Mouse (Mus musculus) lung, adult 2 months (tissue): ENCODE measurements around the gene Pde6h.

Source experiments
- CTCF ChIP-seq: fragments of 200-500 bp; IDR thresholded peaks from 2 replicates; pipeline ENCODE4 v1.5.1; 2011; ENCODE audit warnings: mild to moderate bottlenecking, low read length, control low read depth; ENCODE audit not compliant: insufficient read depth
- POLR2A ChIP-seq: fragments of 200-500 bp; IDR thresholded peaks from 2 replicates; pipeline ENCODE4 v1.6.1; 2011; ENCODE audit warnings: low read depth, mild to moderate bottlenecking, control low read depth, low read length, borderline replicate concordance; ENCODE audit errors: extremely low read depth

GRCm38 (mm10) chr6:137002169-137002514 lies 78.5 kb downstream of the Pde6h start:
- TF ChIP-seq CTCF = no peak
- no peak for TF ChIP-seq POLR2A
